Mouse (Mus musculus) naive thymus-derived CD4-positive, alpha-beta T cell, adult 2 months (primary cell): ENCODE data around the gene Ltc4s.

ENCODE experiments used
- DNase-seq: peaks from one replicate; pipeline ENCODE4 v3.0.0-alpha.2; 2011; ENCODE audit warnings: low read depth

Ltc4s gene

DNA sequence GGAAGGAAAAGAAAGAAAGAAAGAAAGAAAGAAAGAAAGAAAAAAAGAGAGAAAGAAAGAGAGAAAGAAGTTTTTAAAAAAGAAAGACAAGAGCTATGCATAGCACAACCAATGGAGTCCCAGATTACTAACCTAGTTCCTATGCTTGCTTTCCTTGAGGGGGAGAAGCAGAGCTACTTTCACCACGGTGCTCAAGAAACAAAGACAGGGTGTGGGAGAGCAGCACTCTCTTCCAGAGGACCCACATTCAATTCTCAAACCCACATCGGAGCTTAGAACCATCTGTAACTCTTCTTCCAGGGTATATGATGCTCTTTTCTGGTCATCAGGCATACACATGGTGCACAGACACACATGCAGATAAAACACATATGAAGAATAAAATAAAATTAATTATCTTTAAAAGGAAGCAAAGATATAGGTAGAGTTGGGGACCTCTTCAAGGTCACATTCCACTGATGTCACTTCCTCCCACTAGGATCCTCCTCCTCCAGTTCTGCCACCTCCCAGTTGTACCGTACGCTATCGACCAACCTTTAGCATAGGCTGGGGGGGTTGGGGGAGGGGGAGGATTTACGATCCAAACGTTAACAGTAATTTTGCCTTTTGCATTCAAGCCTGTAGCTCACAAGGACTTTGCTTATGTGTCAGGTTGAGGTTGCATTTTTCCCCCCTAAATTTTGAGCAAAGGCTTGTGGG, 10.2 kb upstream of the Ltc4s start:
- no peak for DNase-seq

DNA sequence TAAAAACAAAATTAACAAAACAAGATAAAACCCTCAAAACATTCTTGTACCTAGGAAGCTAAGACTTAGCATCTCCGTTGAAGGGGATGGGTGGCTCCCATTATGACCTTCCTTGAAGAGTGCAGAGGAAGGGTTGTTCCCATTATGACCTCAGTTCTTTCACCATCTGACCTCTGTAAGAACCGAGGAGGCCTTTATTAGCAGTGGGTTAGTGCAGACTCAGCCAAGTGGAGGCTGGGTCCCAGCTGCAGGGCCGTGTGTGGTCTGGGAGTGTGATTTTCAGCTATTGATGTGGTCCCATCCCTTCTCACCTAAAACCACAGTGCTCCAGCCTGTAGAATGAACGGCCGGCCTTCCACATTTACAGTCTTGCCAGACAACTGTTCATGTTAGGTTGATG, 6.9 kb upstream of the Ltc4s start:
- no peak for DNase-seq

DNA sequence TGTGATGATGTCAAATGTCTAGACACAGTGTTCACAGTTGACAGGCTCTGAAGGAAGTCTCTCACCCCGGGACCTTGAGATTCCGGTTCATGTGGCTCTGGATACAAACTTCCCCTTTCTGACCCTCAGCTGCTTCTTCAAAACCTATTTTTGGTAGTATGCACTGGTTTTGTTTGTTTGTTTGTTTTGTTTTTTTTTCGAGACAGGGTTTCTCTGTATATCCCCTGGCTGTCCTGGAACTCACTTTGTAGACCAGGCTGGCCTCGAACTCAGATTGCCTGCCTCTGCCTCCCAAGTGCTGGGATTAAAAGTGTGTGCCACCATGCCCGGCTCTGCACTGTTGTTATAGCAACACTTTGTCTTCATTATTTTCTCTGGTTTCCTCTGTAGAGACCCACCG, 5.5 kb upstream of the Ltc4s start:
- DNase-seq = no peak

DNA sequence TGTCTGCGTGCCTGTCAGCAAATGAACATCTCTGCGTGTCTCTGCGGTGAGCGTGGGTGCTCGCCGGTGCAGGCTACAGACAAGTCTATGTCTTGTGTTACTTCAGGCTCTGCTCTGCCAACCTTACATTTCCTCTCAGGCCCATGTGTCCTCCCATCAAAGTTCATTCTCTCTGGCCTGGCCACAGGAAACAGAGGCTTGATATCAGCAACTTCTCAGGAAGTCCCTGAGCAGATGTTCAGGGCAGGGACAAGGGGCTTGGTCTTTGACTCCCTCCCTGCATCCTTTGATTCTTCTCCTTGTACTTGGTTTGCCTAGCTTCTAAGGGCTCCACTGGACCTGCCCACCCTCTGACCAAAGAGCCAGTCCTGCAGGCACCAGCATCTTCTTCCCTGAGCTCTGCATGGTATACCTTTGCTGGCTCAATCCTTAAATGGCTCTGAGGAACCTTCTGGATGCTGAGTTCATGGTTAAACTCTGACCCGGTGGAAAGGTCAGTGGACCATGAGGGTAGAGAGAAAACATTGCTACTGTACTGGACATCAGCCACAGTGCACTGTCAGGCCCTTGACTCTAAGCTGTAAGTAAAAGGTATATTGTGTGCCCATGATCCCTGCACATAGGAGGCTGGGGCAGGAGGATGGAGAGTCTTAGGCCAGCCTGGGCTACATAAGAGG, 2.0 kb upstream of the Ltc4s start:
- no peak for DNase-seq

DNA sequence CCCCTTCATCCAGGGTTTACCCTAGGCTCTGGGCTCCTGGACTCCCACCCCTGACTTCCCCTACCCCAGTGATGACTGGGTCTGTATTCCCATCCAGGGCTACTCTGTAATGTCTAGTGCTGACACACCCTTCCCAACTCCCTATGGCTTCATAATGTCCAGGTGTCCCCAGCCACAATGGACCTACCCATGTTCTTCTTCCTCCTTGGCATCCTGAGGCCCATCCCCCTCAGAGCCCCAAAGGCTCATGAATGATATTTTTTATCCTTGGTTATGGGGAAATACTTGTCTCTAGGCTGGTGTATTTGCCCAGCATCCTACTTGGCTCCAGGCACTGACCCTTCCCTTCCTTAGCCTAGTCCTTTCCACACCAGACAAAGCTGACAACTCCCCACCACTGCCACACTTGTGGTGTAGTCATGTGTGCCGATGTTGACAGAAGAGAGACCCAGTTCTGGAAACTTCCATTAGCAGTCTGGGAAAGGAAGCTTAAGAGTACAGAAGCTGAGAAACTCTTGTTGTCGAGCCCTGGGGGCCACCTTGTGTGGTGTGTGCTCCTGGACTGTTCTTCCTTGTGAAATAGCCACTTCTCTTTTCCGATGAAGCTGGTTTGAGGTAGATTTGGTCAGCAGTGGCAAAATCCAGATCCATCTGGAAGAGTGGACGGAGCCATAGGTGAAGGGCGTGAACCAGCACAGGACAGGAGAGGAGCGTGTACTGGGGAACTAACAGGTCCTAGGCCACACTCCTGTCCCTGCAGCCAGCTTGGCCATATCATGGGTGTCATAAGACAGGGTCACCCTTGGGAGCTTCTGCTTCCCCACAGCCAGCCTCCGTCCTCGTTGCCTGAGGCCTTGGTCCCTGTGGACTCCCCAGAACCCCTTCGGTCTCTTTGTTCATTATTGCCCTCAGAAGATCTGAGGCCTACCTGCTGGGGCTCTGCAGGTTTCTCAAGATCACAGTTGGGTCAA, 690 bp upstream of the Ltc4s start:
- no peak for DNase-seq

DNA sequence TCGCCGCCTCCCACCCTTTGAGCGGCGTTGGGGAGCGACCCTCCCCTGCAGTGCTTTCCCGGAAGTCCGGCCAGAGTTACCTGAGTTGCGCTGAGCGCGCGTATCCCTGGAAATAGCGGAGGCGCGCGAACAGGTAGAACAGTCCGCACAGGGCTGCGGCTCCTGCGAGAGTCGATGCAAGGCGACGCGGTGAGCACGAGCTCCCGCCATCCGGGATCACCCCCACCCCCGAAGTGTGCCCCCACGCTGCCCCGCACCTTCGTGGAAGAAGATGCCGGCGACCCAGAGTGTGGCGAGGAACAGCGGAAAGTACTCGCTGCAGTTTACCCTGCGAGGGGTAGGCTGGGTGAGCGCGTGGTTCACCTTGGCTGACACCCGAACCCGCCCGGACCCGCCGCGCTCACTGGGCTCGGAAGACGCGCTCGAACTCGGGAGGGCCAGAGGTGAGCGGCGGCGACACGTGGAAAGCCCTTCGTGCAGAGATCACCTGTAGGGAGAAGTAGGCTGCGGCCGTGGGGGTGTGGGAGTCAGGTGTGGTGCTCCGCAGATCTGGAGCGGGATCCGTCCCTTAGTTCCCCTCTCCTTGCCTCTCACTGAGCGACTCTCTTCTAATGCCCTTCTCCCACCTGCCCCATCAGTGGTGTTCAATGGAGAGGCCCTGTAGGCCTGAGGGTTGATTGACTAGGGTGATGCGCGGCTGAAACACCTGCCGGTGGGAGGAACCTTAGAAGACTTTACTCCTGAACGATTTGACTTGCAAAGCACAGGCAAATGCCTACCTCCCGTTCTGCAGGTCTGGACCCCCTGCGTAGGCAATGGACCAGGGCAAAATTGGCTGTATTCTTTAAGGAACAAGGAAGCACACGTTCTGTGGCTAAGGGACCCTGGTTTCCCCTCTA, 1.2 kb downstream of the Ltc4s start:
- DNase-seq = no peak

DNA sequence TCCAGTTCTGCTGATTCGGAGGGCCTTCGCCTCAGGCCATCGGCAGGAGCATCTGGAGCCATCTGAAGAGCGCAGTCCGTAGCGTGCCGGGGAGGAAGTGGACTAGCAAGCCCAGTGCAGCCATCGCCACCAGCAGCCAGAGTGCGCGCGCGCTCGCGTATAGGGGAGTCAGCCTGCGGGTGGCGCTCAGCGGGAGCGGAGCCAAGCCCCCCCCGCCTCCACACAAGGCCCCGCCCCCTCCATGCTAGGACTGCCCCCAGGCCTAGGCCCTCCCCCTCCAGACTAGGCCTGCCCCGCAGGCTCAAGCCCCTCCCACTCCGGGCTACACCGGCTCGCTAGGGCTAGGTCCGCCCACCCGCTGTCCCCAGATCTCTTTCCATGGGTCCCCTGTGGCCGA, 1.9 kb downstream of the Ltc4s start:
- DNase-seq = peak; percentile 94

DNA sequence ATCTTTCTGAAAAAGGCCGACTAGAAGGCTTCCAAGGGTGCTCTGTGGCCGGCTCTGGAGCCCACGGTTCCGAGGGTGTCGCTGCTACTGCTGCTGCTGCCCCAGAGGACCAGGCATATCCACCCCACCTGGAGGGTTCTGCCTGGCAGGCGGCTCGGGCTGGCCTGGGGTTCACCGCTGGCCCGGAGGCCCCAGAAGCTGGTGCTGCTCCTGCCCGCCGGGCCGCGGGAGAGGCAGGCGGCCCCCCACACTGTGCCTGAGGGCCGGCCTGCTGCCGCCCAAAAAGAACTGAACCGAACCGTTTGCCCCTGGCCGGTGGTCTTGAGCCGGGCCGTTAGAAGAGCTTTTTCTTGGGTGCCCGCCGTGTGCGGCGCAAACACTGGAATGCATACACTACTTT, 3.8 kb downstream of the Ltc4s start:
- DNase-seq = no peak

DNA sequence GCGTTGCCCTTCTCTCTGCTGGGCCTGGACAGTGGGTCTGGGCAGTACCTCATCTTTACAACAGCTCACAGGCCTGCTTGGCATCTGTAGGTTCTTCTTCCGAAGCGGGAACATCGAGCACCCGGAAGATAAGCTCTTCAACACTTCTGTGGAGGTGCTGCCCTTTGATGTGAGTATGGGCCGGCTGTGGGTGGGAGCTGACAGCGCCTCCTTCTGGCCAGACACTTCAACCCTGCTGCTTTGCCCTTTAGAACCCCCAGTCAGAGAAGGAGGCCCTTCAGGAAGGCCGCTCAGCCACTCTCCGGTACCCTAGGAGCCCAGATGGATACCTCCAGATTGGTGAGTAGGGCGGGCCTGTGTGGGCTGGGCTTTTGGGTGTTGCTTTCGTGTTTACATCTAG, 4.4 kb downstream of the Ltc4s start:
- peak; percentile 63 for DNase-seq

DNA sequence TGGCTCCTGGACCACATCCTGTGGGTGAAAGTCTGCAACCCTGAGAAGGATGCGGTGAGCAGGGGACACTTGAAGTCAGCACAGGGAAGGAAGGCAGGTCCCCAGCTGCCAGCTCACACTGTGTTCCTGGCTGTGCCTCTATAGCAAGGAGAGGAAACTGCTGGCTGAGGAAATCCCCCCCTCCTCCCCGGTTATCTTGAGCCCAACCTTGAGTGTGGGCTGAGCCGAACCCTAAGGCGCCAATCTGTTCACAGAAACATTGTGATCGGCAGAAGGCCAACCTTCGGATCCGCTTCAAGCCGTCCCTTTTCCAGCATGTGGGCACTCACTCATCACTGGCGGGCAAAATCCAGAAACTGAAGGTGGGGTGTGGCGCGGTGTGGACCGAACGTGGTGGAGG, 5.4 kb downstream of the Ltc4s start:
- DNase-seq = peak; percentile 31

DNA sequence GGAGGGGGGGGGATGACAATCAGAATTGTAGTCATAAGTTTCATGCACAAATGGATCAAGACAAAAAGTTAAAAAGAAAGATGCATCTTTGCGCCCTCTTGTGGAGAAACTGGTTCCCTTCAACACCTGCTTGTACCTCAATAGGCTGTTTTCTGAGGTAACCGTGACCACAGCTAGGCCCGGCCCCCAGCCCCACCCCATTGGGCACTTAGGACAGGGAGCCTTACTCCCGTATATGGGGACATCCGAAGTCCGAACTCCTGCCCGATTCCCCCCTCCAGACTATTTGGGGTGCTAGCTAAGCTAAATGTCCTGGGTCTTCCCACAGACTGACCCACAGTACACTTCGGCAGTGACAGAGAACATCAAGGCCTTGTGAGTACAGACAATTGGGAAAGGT, 7.0 kb downstream of the Ltc4s start:
- DNase-seq = peak; percentile 90

DNA sequence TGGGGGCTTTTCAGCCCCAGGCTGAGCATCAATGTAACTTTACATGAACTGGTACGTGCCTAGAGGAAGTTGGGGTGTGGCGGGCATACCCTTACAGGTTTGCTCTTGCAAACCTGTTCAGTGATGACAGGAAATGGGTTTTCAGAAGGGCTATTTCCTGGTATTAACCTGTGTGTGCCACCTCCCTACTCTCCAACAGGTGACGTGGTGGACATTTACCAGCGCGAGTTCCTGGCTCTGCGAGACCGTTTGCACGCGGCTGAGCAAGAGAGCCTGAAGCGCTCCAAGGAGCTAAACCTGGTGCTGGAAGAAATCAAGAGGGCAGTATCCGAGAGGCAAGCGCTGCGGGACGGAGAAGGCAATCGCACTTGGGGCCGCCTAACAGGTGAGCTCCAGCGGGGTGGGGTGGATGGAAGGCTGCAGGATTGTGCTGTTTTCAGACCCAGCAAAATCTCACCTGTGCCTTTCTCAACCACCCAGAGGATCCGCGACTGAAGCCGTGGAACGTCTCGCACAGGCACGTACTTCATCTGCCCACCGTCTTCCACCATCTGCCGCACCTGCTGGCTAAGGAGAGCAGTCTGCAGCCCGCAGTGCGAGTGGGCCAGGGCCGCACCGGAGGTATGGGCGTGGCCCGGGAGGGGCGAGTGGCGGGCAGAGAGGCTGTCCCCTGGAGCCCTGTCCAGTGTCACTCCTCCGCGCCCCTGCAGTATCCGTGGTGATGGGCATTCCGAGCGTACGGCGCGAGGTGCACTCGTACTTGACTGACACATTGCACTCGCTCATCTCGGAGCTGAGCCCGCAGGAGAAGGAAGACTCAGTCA, 7.7 kb downstream of the Ltc4s start:
- peak; percentile 38 for DNase-seq

DNA sequence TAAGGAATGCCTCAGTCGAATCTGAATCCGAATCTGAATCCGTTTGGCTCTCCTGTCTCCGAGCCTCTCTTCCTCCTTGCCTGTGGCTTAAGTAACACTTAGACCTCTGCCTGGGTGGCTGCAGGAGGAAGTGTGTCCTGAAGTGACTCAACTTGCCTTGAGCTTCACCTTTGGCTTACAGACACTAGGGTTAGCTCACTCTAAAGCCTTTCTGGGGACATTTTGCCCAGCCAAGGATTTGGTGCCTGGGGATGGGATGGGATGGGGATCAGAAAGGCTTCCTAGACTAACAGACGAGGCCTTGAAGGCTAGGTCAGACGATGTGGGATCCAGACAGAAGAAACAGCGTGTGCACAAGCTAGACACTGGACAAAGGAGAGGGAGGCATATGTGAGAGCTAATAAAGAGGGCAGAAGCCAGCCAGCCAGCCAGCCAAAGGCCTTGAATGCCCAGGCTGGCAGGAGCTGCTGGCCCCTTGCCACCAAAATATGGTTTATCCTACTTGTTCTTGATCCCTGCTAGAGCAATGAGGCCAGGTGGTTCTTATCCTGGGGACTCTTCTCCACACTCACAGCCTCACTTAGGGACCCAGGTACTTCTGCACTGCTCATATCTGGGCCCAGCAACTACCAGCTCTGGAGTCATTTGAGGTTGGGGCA, 9.0 kb downstream of the Ltc4s start:
- DNase-seq = no peak

DNA sequence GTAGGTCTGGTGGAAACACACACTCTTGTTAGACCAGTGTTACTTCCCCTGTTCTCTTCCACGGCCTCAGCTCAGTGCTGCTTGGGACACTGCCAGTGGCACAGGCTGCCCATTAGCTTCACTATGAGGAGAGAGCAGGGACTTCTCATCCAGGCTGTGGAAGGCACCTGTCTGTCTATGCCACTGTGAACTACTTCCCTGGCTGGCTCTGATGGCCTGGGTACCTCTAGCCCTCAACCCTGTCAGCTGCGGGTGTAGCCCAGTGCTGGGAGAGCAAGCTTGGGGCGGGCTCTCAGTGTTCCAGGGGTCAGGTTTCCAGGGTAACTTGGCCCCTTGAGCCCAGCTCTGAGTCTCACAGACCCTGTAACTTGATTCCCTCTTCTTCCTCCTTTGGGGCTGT, 9.6 kb downstream of the Ltc4s start:
- DNase-seq = no peak

DNA sequence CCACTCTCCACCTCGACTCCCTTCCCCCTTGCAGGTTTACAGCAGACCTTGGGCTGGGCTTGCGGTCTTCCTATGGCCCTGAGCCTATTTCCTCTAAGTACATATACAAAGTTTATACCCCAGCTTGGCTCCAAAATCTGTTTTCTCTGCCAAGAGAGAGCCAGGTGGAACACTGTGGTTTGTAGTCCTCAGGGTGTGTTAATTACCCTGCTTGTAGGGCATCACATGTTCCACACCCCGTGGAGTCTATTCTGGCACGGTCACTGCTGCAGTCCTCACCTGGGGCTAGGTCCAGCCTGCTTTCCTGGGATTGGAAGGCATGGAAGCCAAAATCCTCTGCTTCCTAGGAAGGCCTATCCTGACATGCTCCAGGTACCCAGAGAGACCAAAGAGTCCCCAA, 10.7 kb downstream of the Ltc4s start:
- no peak for DNase-seq

DNA sequence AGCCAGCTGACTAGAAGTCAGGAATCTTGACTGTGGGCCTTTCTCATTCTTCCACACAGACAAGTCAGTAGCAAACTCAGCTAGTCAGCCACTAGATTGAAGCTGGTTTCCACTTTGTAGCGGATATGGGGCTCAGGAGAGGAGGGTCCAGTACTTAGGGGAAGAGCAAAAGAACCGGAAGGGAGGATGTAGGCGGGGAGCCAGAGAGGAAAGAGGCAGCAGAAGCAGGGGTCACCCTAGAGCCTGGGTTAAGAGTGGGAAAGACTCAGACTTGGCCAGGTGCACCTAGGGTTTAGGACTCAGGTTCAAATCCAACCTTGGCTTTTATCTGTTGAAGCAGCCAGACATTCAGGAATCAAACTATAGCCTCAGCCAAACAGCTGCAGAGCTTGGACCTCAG, 11.2 kb downstream of the Ltc4s start:
- DNase-seq = no peak

DNA sequence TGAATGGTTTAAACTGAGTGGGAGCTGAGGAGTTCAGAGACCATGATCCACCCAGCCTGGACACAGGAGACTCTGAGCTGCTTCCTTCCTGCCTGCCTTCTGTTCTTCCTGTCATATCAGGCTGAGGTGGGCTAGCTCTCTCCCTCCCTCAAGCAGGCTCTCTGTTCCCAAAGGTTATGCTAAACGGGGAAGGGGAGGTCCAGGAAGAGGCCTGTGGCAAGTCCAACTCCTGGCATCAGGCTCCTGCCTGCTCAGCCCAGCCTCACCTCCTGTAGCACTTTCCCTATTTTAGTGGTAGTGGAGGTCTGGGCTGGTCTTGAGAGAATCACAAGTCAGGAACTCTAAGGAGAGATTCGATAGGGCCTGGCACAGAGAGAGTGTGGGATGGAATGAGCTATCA, 12.0 kb downstream of the Ltc4s start:
- no peak for DNase-seq

DNA sequence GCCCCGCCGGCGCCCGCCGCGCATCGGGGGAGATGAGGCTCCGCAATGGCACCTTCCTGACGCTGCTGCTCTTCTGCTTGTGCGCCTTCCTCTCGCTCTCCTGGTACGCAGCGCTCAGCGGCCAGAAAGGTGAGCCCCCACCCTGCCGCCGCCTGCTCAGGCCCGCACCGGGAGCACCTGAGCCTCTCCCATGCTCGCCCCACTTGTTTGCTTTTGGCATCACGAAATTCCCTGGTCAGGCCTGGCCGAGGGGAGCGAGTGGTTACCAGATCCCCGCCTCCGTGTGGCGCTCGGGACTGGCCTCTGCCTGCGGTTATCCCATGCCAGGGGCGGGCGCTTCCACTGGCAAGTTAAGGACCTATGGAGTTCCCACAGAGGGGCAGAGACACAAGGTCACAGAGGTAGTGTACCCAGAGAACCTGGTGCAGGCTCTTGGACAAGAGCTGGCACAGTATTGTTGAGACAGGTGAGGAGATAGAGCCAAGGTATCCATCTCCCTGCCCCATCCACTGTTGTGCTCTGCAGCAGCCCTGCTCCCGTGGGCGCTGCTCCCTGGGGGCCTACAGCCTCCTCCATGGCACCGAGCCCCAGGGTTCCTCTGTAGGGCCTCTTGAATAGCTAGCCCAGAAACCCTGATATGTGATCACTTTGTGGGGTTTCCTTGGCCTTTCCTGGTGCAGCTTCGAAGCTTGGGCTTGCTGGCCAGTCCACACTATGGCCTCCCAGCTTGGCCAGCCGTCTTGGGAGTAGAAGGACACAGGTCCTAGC, 12.6 kb downstream of the Ltc4s start:
- DNase-seq = peak; percentile 46

DNA sequence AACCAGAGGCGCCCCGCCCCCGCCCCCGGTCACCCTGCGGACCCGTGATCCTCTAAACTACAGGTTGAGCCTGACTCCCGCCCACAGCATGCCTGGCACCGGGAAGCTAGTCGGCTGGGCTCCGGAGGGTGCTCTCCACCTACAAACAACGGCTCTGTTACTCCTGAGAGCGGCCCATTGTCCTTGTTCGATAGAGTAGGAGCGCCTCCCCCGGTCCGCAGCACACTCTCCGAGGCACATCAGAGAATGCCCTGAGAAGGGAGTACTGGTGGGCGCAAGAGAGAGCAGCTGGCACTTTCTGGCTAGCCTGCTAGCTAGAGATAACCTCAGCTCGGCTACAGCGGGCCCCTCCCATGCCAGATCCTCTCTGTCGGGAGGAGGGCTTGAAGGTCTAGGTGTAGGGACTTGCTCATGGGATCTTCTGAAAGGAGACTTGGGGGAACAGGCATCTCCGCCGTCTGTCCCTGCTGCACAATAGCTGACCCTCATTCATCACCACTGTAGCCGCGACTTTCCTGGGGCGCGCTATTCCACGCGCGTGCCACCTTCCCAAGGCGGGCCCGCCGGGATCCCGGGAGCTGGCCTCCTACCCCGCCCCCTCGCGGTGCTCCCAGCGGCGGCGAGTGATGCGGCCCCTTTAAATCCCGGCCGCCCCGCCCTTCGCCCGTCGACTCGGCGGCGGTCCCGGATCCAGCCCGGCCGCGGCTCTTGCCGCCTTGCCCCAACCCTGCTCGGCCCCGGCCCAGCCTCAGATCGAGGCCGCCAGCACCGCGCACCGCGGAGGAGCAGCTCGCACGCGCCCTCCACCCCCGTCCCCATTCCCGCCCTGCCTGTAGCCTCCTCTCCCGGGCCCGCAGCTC, 13.5 kb downstream of the Ltc4s start:
- DNase-seq = peak; percentile 62
